Mouse (Mus musculus): ENCODE measurements around the gene Gm5926.
"Not testable (repeated sequence)": the region's sequence is repeated elsewhere in the genome, so short reads cannot be mapped to it uniquely, and the experiment has no call there.

Gm5926 gene

DNA sequence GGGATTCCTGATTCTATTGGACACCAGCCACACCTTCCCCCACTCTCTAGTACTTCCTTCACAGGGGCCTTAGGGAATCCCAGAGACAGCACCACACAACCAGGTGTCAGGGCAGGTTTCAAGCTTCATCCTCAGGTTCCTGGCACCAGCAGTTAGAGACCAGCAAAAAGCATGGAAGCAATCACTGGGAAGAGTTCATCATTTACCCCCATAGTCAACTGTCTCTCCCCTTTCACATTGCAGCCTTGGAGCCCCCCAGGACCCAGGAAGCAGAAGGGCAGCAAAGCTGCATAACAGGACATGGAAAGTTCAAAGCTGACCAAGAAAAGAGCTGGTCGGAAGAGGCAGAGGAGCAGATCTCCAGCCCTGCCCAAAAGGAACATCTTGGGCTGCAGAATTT, at the start of gene Gm5926:
Gm5926 (plus strand) TSS at position 301 of the 400 bp plus-strand sequence.
- DNase-seq (ENCODE audit: low spot score): not testable (repeated sequence)

DNA sequence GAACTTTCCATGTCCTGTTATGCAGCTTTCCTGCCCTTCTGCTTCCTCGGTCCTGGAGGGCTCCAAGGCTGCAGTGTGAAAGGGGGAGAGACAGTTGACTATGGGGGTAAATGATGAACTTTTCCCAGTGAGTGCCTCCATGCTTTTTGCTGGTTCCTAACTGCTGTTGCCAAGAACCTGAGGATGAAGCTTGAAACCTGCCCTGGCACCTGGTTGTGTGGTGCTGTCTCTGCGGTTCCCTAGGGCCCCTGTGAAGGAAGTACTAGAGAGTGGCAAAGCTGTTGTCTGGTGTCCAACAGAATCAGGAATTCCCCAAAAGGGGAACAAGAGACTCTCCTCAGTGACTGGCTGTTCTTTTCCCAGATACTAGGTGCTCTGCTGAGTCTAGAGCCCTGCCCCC, 49.5 kb upstream of the Gm5926 start:
- not testable (repeated sequence) for DNase-seq (ENCODE audit: low spot score)

DNA sequence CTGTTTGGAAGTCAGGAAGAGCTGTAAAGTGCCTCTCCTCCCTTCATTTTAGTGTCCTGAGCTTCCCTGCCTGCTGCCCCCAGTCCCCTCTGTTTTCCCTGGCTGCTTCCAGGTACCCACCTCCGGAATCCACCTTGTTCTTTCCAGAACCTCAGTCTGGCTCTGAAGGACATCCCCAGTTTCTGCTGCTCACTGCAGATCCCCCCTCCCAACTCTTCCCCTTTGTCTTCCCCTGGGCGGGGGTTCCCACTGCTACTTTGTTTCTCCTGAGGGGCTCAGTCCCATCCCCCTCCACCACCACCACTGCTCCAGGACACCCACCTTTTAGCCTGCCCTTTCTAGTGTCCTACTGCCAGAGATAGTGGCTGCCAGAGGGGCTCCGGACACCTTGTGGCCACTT, 49.1 kb upstream of the Gm5926 start:
- DNase-seq (ENCODE audit: low spot score): not testable (repeated sequence)

All from testis, postnatal 10 days (tissue).